Mouse (Mus musculus) embryonic fibroblast, embryonic 13.5 days (primary cell): ENCODE results near the gene Arid5b. TPM values are rescaled to one million over a fixed set of nuclear protein-coding genes. Genes with fewer than 3 reads are reported as not detected.

Experiments
- H3K27ac ChIP-seq: 2 replicates; pipeline ENCODE4 v1.5.1; 2012; ENCODE audit warnings: low read length, control low read depth, inconsistent platforms; ENCODE audit not compliant: insufficient read depth
- H3K4me1 ChIP-seq: 2 replicates; pipeline ENCODE4 v1.6.1; 2011; ENCODE audit warnings: low read length; ENCODE audit not compliant: control insufficient read depth, insufficient read depth
- H3K4me3 ChIP-seq: 2 replicates; pipeline ENCODE4 v1.5.1; 2011; ENCODE audit warnings: mild to moderate bottlenecking, control low read depth, low read length; ENCODE audit not compliant: insufficient read depth
- CTCF ChIP-seq: IDR thresholded peaks from 2 replicates; pipeline ENCODE4 v1.5.1; 2011; ENCODE audit warnings: mild to moderate bottlenecking, control low read depth, low read length, moderate library complexity, borderline replicate concordance; ENCODE audit not compliant: insufficient read depth
- POLR2A ChIP-seq: IDR thresholded peaks from 2 replicates; pipeline ENCODE4 v1.6.1; 2011; ENCODE audit warnings: low read depth, mild to moderate bottlenecking, control low read depth, low read length, moderate library complexity
- polyA plus RNA-seq: library from polyadenylated mRNA; stranded (reverse); fragments of >200 nt; gene quantifications from 2 replicates; pipeline ENCODE4 v1.2.4, GENCODE M21; 2011; ENCODE audit warnings: low read depth; ENCODE audit not compliant: missing spikeins, insufficient read length

Gene Arid5b
- polyA plus RNA-seq, 1 experiment, result 80.2 TPM

GRCm38 (mm10) chr10:68090197-68090535, 188.4 kb downstream of the Arid5b start:
- Histone ChIP-seq H3K4me1 (peaks cover 30% of the 10 kb centered on the region), H3K27ac (peak overlapping the region; percentile 96)
- TF ChIP-seq CTCF (no peak), POLR2A (0 out of 2 replicates have a peak, but pooled peaks have one; percentile 19)

GRCm38 (mm10) chr10:68089435-68090196, 188.9 kb downstream of the Arid5b start:
- peak overlapping the region; percentile 96 for H3K27ac ChIP-seq
- H3K4me1 ChIP-seq, result peaks cover 30% of the 10 kb centered on the region
- H3K4me3 ChIP-seq, result no peak overlapping the region
- TF ChIP-seq CTCF, result no peak
- no peak for TF ChIP-seq POLR2A

More at GRCm38 (mm10) chr10:68090197-68090535, 188.4 kb downstream of the Arid5b start:
- no peak overlapping the region for H3K4me3 ChIP-seq

GRCm38 (mm10) chr10:68087722-68088121, 190.8 kb downstream of the Arid5b start:
- peaks cover 30% of the 10 kb centered on the region for H3K4me1 ChIP-seq
- TF ChIP-seq POLR2A (no peak), CTCF (no peak)
- peak overlapping the region; percentile 92 for H3K27ac ChIP-seq
- no peak overlapping the region for H3K4me3 ChIP-seq

- TF ChIP-seq POLR2A, result no peak
- TF ChIP-seq CTCF, result no peak
- H3K4me3 ChIP-seq, result no peak overlapping the region
- peak overlapping the region; percentile 99 for H3K27ac ChIP-seq
- peaks cover 30% of the 10 kb centered on the region for H3K4me1 ChIP-seq
Observed at GRCm38 (mm10) chr10:68086973-68087372, 191.6 kb downstream of the Arid5b start.

GRCm38 (mm10) chr10:68085574-68085973, 193.0 kb downstream of the Arid5b start:
- TF ChIP-seq CTCF, result no peak
- TF ChIP-seq POLR2A, result no peak
- Histone ChIP-seq H3K4me3 (no peak overlapping the region), H3K27ac (peak overlapping the region; percentile 42; the same call in 1 of the 2 replicates)

GRCm38 (mm10) chr10:68081712-68082111, 196.8 kb downstream of the Arid5b start:
- peaks cover 2% of the 10 kb centered on the region; the same call in 1 of the 2 replicates for H3K4me1 ChIP-seq
- TF ChIP-seq CTCF, result no peak
- no peak for TF ChIP-seq POLR2A
- no peak overlapping the region for H3K4me3 ChIP-seq
- no peak overlapping the region for H3K27ac ChIP-seq

More at GRCm38 (mm10) chr10:68085574-68085973, 193.0 kb downstream of the Arid5b start:
- peaks cover 19% of the 10 kb centered on the region for H3K4me1 ChIP-seq

- TF ChIP-seq CTCF (no peak), POLR2A (no peak)
- Histone ChIP-seq H3K27ac (no peak overlapping the region), H3K4me1 (no peaks in the 10 kb centered on the region), H3K4me3 (no peak overlapping the region)
Observed at GRCm38 (mm10) chr10:68079910-68080670, 198.4 kb downstream of the Arid5b start.

GRCm38 (mm10) chr10:68078708-68079107, 199.8 kb downstream of the Arid5b start:
- H3K27ac ChIP-seq, result no peak overlapping the region
- no peak for TF ChIP-seq CTCF
- TF ChIP-seq POLR2A, result no peak
- no peaks in the 10 kb centered on the region for H3K4me1 ChIP-seq
- H3K4me3 ChIP-seq, result no peak overlapping the region

GRCm38 (mm10) chr10:68075181-68075580, 203.4 kb downstream of the Arid5b start:
- Histone ChIP-seq H3K4me3 (no peak overlapping the region), H3K27ac (no peak overlapping the region), H3K4me1 (no peaks in the 10 kb centered on the region)
- TF ChIP-seq POLR2A (no peak), CTCF (no peak)

- H3K27ac ChIP-seq, result no peak overlapping the region
- H3K4me3 ChIP-seq, result no peak overlapping the region
- no peaks in the 10 kb centered on the region for H3K4me1 ChIP-seq
- no peak for TF ChIP-seq POLR2A
- no peak for TF ChIP-seq CTCF
Observed at GRCm38 (mm10) chr10:68074291-68074690, 204.2 kb downstream of the Arid5b start.
